Mouse (Mus musculus) CH12.LX (cell line): ENCODE results near the gene Cyfip2. TPM values are rescaled to one million over a fixed set of nuclear protein-coding genes. Genes with fewer than 3 reads are reported as not detected.

Experiments
- DNase-seq: peaks from one replicate; pipeline ENCODE4 v3.0.0-alpha.2; 2013; ENCODE audit errors: extremely low read depth
- H3K27ac ChIP-seq: 2 replicates; pipeline ENCODE4 v1.5.1; 2012; ENCODE audit warnings: low read depth, mild to moderate bottlenecking, control low read depth, moderate library complexity; ENCODE audit not compliant: insufficient read depth
- H3K27me3 ChIP-seq: replicated peaks from 2 replicates; pipeline ENCODE3; 2012; ENCODE audit warnings: inconsistent platforms
- H3K36me3 ChIP-seq, 2 experiments: replicated peaks in 1 of 2; 2 replicates each; pipeline versions ENCODE3 to v1.6.1; 2012; ENCODE audit warnings: inconsistent platforms in 1 of 2, low read length in 1 of 2, mild to moderate bottlenecking in 1 of 2, mixed read lengths in 1 of 2, moderate library complexity in 1 of 2; ENCODE audit not compliant: control insufficient read depth in 1 of 2, insufficient read depth in 1 of 2
- H3K4me1 ChIP-seq, 2 experiments: 2 replicates each; pipeline ENCODE4 v1.6.1; 2012; ENCODE audit warnings: inconsistent platforms in 1 of 2, moderate library complexity in 1 of 2; ENCODE audit not compliant: insufficient read depth in 2 of 2, control insufficient read depth in 1 of 2
- H3K4me2 ChIP-seq: 2 replicates; pipeline ENCODE4 v1.6.1; 2012; ENCODE audit warnings: low read depth, mild to moderate bottlenecking, control low read depth; ENCODE audit not compliant: poor library complexity, insufficient read depth, severe bottlenecking
- H3K4me3 ChIP-seq, 3 experiments: fragments of 150-350 bp in 1 of 3; sonication (generic) in 1 of 3; replicated peaks in 1 of 3; 2 replicates each; pipeline versions ENCODE3 to v1.5.1; 2011 to 2012; ENCODE audit warnings: low read depth in 2 of 3, low read length in 2 of 3, mild to moderate bottlenecking in 2 of 3, moderate library complexity in 2 of 3, control low read depth in 1 of 3, improper control_type of control experiment in 1 of 3, inconsistent platforms in 1 of 3, mixed read lengths in 1 of 3; ENCODE audit not compliant: poor library complexity in 1 of 3
- H3K79me2 ChIP-seq: replicated peaks from 2 replicates; pipeline ENCODE4 v1.6.1; 2012; ENCODE audit warnings: mild to moderate bottlenecking, moderate library complexity; ENCODE audit not compliant: control insufficient read depth, poor library complexity, insufficient read depth, severe bottlenecking; ENCODE audit errors: extremely low read depth
- H3K9ac ChIP-seq: 2 replicates; pipeline ENCODE4 v1.6.1; 2012; ENCODE audit warnings: low read depth, mild to moderate bottlenecking, control low read depth, moderate library complexity; ENCODE audit not compliant: insufficient read depth
- H3K9me3 ChIP-seq: replicated peaks from 2 replicates; pipeline ENCODE3; 2012; ENCODE audit warnings: low read length, inconsistent platforms, mixed read lengths
- BHLHE40 ChIP-seq: IDR thresholded peaks from 2 replicates; pipeline ENCODE4 v1.6.1; 2011; ENCODE audit warnings: mild to moderate bottlenecking, low read depth, low read length, improper control_type of control experiment
- CHD2 ChIP-seq: IDR thresholded peaks from 2 replicates; pipeline ENCODE4 v1.6.1; 2011; ENCODE audit warnings: low read length, improper control_type of control experiment
- CTCF ChIP-seq, 2 experiments: IDR thresholded peaks in 1 of 2; conservative IDR thresholded peaks in 1 of 2; 2 replicates each; pipeline ENCODE4 v1.5.1; 2011 to 2012; ENCODE audit warnings: low read depth in 2 of 2, low read length in 2 of 2, improper control_type of control experiment in 1 of 2, inconsistent platforms in 1 of 2, mild to moderate bottlenecking in 1 of 2, moderate library complexity in 1 of 2
- ELF1 ChIP-seq: IDR thresholded peaks from 2 replicates; pipeline ENCODE4 v1.6.1; 2014; ENCODE audit warnings: low read depth, mild to moderate bottlenecking, inconsistent platforms, low read length, improper control_type of control experiment
- HCFC1 ChIP-seq: IDR thresholded peaks from 2 replicates; pipeline ENCODE4 v1.6.1; 2012; ENCODE audit warnings: low read depth, mild to moderate bottlenecking, inconsistent platforms, low read length, improper control_type of control experiment
- IRF4 ChIP-seq: IDR thresholded peaks from 2 replicates; pipeline ENCODE4 v1.6.1; 2014; ENCODE audit warnings: low read depth, mild to moderate bottlenecking, inconsistent platforms, low read length, improper control_type of control experiment
- JUN ChIP-seq: IDR thresholded peaks from 2 replicates; pipeline ENCODE4 v1.6.1; 2011; ENCODE audit warnings: low read depth, mild to moderate bottlenecking, low read length, improper control_type of control experiment, moderate library complexity; ENCODE audit not compliant: insufficient read depth
- MAFK ChIP-seq: IDR thresholded peaks from 2 replicates; pipeline ENCODE4 v1.6.1; 2011; ENCODE audit warnings: low read length, improper control_type of control experiment; ENCODE audit not compliant: insufficient replicate concordance
- MAX ChIP-seq: IDR thresholded peaks from 2 replicates; pipeline ENCODE4 v1.6.1; 2011; ENCODE audit warnings: low read length, improper control_type of control experiment
- MAZ ChIP-seq: IDR thresholded peaks from 2 replicates; pipeline ENCODE4 v1.6.1; 2012; ENCODE audit warnings: low read depth, mild to moderate bottlenecking, inconsistent platforms, low read length, improper control_type of control experiment, moderate library complexity
- MYC ChIP-seq: IDR thresholded peaks from 2 replicates; pipeline ENCODE4 v1.6.1; 2011; ENCODE audit warnings: low read depth, mild to moderate bottlenecking, improper control_type of control experiment, low read length
- NRF1 ChIP-seq: IDR thresholded peaks from 2 replicates; pipeline ENCODE4 v1.6.1; 2014; ENCODE audit warnings: low read depth, mild to moderate bottlenecking, inconsistent platforms, low read length, improper control_type of control experiment, moderate library complexity
- RAD21 ChIP-seq: IDR thresholded peaks from 2 replicates; pipeline ENCODE4 v1.6.1; 2011; ENCODE audit warnings: low read depth, mild to moderate bottlenecking, low read length, improper control_type of control experiment, moderate library complexity
- SIN3A ChIP-seq: IDR thresholded peaks from 2 replicates; pipeline ENCODE4 v1.6.1; 2012; ENCODE audit warnings: low read length, improper control_type of control experiment, inconsistent platforms
- SMC3 ChIP-seq: IDR thresholded peaks from 2 replicates; pipeline ENCODE4 v1.6.1; 2011; ENCODE audit warnings: low read depth, low read length, improper control_type of control experiment
- TBP ChIP-seq: conservative IDR thresholded peaks from 2 replicates; pipeline ENCODE4 v1.6.1; 2011; ENCODE audit warnings: low read depth, low read length, improper control_type of control experiment
- TCF12 ChIP-seq: IDR thresholded peaks from 2 replicates; pipeline ENCODE4 v1.6.1; 2014; ENCODE audit warnings: low read depth, mild to moderate bottlenecking, inconsistent platforms, low read length, improper control_type of control experiment
- UBTF ChIP-seq: IDR thresholded peaks from 2 replicates; pipeline ENCODE4 v1.6.1; 2012; ENCODE audit warnings: low read depth, mild to moderate bottlenecking, inconsistent platforms, low read length, improper control_type of control experiment, moderate library complexity
- USF2 ChIP-seq: conservative IDR thresholded peaks from 2 replicates; pipeline ENCODE4 v1.6.1; 2011; ENCODE audit warnings: low read depth, low read length, improper control_type of control experiment
- ZC3H11A ChIP-seq: IDR thresholded peaks from 2 replicates; pipeline ENCODE4 v1.6.1; 2012; ENCODE audit warnings: low read depth, mild to moderate bottlenecking, inconsistent platforms, low read length, improper control_type of control experiment
- ZNF384 ChIP-seq: IDR thresholded peaks from 2 replicates; pipeline ENCODE4 v1.6.1; 2012; ENCODE audit warnings: low read depth, low read length, improper control_type of control experiment, inconsistent platforms
- dilution Hi-C: fragments of 300-500 bp; cut with MboI; formaldehyde crosslinking; loops from 2 replicates; pipeline ENCODE4 v1.14.3; 2020; ENCODE audit warnings: low sequenced_read_pairs; ENCODE audit not compliant: extremely low pct_unique_long_range_greater_than_20kb, extremely low pct_ligation_motif_present
- in situ Hi-C: fragments of 300-500 bp; cut with MboI; formaldehyde crosslinking; loops from 3 replicates; pipeline ENCODE4 v1.14.3; 2019; ENCODE audit warnings: low sequenced_read_pairs, low pct_ligation_motif_present, low pct_unique_long_range_greater_than_20kb, mixed read lengths
- polyA plus RNA-seq: library from polyadenylated mRNA; unstranded; fragments of >175 nt; gene quantifications from 2 replicates; pipeline ENCODE4 v1.2.1, GENCODE M21; 2012; ENCODE audit warnings: low read depth; ENCODE audit not compliant: insufficient read length
- total RNA-seq, 2 experiments: library from RNA; depleted of rRNA; stranded (reverse); fragments of 300-350 nt in 1 of 2; fragments of >200 nt in 1 of 2; gene quantifications; 2 replicates each; pipeline ENCODE4 v1.2.3; 2012 to 2014

Gene Cyfip2
- total and polyA plus RNA-seq, 3 experiments = 40.7 to 194 (median 97.6) TPM

DNA sequence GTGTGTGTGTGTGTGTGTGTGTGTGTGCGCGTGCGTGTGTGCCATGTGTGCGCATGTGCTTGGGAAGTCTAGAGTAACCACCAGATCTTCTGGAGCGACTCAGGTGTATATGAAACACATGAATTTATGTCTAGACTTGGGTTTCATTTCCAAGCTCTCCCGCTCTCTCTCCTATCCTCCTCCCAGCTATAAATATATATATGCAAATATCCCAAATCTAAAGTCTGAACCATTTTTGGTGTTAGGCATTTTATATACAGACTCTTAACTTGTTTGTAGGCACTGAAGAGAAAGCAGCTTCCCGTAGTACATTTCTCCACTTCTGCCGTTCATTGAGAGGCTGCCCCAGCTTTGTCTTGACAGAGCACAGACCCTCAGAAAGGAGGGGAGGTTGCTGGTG lies 19.6 kb upstream of the Cyfip2 start:
- dilution Hi-C loops (no loop called here), in situ Hi-C loops (no loop called here)

DNA sequence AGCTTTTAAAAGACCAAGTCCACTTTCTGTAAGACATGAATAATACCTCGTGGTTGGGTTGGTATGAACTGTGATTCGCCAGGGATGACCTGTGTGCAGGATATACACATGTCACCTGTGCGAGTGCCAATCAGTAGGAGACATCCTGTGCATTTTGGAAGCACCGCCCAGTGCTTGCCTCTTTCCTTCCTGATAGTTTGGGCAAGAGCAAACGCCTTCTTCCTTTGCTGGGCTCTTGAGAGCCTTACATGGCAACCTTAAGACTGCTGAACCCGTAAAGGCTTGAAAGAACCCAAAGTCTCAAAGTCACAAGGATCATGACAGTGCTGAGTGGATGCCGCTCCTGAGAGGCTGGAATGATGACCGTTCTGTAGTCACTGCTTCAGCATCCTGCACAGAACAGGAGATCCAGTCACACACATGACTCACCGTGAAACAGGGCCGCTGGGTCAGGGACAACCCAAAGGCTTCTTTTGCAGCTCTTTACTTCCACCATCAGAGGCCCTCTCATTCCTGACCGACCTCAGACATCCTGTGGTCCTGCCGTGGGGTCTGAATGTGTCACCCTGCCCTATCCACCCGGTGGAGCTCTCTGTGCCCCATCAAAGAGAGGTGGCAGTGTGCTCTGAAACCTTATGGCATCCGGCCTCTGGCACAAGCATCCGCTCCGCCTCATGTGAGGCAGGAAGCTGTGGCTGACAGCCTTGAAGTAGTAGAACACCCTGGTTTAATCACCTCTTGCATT lies 13.8 kb upstream of the Cyfip2 start:
- TF ChIP-seq ELF1 (no peak), JUN (no peak), TBP (no peak), RAD21 (no peak), MAZ (no peak), ZNF384 (no peak)
- H3K4me1 ChIP-seq = peaks cover 5 to 18% of the 10 kb centered on the region in 2 experiments
- H3K9ac ChIP-seq = no peak overlapping the region
- H3K4me2 ChIP-seq = no peak overlapping the region
- DNase-seq = no peak
- no peak overlapping the region for H3K27ac ChIP-seq
- H3K27me3 ChIP-seq = no peaks in the 10 kb centered on the region
- no peaks in the 10 kb centered on the region for H3K36me3 ChIP-seq
- H3K9me3 ChIP-seq = no peaks in the 10 kb centered on the region
- dilution Hi-C loops (no loop called here), in situ Hi-C loops (no loop called here)
- H3K4me3 ChIP-seq = no peak overlapping the region
- H3K79me2 ChIP-seq = no peaks in the 10 kb centered on the region

More for the DNA sequence above, 19.6 kb upstream of the Cyfip2 start:
- H3K36me3 ChIP-seq = no peaks in the 10 kb centered on the region
- no peaks in the 10 kb centered on the region for H3K9me3 ChIP-seq
- H3K9ac ChIP-seq = no peak overlapping the region
- H3K27ac ChIP-seq = no peak overlapping the region
- DNase-seq = no peak
- TF ChIP-seq NRF1 (no peak), IRF4 (no peak), UBTF (no peak), MAX (no peak), CHD2 (no peak), USF2 (no peak)
- H3K4me3 ChIP-seq = no peak overlapping the region
- no peaks in the 10 kb centered on the region for H3K27me3 ChIP-seq
- H3K79me2 ChIP-seq = no peaks in the 10 kb centered on the region
- no peak overlapping the region for H3K4me2 ChIP-seq
- H3K4me1 ChIP-seq = peaks cover 0 to 15% of the 10 kb centered on the region in 2 experiments; a peak in 1 of 4 replicates

GRCm38 (mm10) chr11:46321559-46321958 lies 8.9 kb upstream of the Cyfip2 start:
- in situ Hi-C loops = no loop called here
- H3K9ac ChIP-seq = no peak overlapping the region

More at GRCm38 (mm10) chr11:46321559-46321958, 8.9 kb upstream of the Cyfip2 start:
- TF ChIP-seq ZC3H11A = no peak
- no peak for TF ChIP-seq NRF1
- peak; percentile 87 for TF ChIP-seq BHLHE40
- 0 out of 2 replicates have a peak, but pooled peaks have one; percentile 8 for TF ChIP-seq MAZ
- TF ChIP-seq SIN3A = 0 out of 2 replicates have a peak, but pooled peaks have one; percentile 23
- peak; percentile 53; the same call in 1 of the 2 replicates for TF ChIP-seq TCF12
- no peak for TF ChIP-seq HCFC1
- TF ChIP-seq RAD21 = peak; percentile 38
- peak in 1 of 2 experiments; percentile 39; a peak in 2 of 4 replicates for TF ChIP-seq CTCF (conservative IDR thresholded peaks at IDR 0.05 in 1 of 2, IDR thresholded peaks at IDR 0.05 in 1 of 2; ENCODE audit: low read depth in 2 of 2, low read length in 2 of 2)
- TF ChIP-seq MYC = peak; percentile 25; the same call in 1 of the 2 replicates
- TF ChIP-seq SMC3 = peak; percentile 43; the same call in 1 of the 2 replicates
- TF ChIP-seq MAFK = no peak
- Histone ChIP-seq H3K79me2 (no peaks in the 10 kb centered on the region), H3K27ac (no peak overlapping the region), H3K4me3 (no peak overlapping the region), H3K9me3 (peaks cover 3% of the 10 kb centered on the region), H3K27me3 (no peaks in the 10 kb centered on the region), H3K36me3 (no peaks in the 10 kb centered on the region), H3K4me2 (no peak overlapping the region), H3K4me1 (peaks cover 15 to 29% of the 10 kb centered on the region in 2 experiments)
- no peak for DNase-seq
- dilution Hi-C loops = no loop called here
